Mouse (Mus musculus): ENCODE measurements around the gene Ccni. TPM values are rescaled to one million over a fixed set of nuclear protein-coding genes. Genes with fewer than 3 reads are reported as not detected.

Gene Ccni
- total RNA-seq (2021): 100 to 1,000 TPM; 252 to 270 TPM

DNA sequence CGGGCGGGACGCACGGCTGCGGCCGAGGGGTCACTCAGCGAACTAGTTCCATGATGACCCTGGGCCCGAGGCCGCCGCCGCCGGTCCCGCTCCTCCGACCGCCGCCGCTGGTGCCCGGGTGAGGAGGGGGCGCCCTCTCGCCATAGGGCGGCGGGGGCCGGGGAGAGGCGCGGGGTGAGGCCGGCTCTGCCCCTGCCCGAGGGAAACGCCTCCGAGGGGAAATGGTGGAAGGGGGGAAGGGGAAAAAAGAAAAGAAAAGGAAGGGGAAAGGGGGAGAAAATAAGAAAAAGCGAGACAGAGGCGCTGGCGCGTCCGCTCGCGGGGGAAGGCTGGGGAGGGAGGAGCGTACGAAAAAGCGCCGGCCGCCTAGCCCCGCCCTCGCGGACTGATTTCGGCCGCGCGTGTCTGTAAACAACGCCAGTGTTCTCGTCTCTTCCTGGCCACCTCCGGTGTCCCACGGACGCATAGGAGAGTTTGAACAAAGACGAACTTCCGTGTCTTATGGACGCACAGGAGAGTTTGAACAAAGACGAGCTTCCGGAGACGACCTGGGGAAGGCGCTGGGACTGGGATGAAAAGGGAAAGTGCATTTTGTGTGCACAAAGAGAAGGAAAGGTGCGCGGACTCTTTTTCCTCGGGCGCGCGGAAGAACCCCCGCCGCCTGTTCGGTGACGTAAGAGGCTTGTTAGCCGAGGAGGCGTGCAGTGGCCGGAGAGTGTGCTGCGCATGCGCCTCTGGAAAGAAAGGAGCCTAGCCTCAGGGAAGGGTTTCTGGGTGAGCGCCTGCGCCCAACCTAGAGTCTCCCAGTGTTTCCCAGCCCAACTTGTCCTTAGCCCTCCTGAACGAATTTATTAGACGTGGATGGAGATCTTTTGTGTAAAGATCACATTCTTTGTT is at the start of gene Ccni, which contains the start of gene 2010109A12Rik:
Gene Ccni (minus strand): TSS at position 387 of the 897 bp plus-strand sequence.
Gene 2010109A12Rik (plus strand): TSS at position 410 of the 897 bp plus-strand sequence.
- DNase-seq: peak; percentile 96 to 97
- intact Hi-C loops (cut with DNase I): loop anchor here (1.0 kb wide), 1 partner anchor 61 kb away; the partner anchor contains the start of gene Ccng2

DNA sequence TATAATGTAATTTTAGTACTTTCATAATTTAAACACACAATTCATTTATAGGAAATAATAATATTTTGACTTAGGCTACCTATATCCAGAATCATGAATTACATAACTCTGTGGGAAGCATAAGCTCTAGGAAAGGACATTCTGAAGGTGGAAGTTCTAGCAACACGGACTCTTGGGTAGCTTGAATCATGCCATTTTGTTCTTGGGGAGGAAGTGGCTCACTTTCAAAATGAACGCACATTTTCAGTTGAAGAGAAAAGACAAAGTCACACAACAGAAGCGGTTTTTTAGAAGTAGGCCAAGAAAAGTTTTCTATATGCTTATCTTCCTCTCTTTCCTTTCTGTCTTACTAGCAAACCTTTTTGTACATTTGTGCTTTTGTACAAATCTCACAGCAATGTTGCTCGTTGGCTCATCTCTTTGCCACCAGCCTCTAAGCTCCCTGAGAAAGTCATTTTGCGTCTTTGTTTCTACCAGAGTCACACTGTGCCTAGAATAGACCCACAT is 49.5 kb upstream of the Ccni start:
- intact Hi-C loops (cut with DNase I): no loop called here
- DNase-seq: no peak

DNA sequence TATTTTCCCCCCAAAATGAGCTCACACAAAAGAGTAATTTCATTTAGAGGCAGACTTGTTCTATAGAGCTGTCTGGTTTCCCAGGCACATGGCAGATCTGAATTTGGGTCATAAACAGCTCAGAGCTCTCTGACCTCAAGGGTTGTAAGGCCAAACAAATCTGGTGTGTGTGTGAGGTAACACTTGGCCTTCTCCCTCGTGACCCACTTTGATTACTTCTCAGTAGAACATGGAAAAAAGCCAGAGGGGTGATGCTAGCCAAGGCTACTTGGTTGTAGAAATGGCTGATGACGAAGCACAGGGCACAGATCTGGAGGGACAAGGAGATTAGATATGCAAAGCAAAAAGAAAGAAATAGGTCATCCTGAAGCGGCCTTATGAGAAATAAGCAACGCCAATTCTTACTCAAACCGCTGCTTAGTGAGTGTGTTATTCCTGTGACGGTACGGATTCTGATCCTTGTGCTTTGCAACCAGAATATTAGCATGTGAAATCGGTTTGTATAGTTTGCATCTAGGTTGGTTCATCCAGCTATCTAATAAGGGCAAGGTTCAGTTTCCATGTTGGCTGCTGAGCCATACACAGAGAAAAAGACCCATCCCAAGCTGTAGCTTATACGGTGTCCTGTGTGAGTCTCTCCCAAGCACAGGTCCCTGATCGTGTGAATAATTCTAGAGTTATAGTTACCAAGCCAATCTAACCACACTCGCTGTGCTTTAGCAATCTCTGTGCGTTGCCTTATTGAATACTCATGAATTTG is 44.9 kb upstream of the Ccni start:
- intact Hi-C loops (cut with DNase I): no loop called here
- DNase-seq: peak; percentile 56 to 60

DNA sequence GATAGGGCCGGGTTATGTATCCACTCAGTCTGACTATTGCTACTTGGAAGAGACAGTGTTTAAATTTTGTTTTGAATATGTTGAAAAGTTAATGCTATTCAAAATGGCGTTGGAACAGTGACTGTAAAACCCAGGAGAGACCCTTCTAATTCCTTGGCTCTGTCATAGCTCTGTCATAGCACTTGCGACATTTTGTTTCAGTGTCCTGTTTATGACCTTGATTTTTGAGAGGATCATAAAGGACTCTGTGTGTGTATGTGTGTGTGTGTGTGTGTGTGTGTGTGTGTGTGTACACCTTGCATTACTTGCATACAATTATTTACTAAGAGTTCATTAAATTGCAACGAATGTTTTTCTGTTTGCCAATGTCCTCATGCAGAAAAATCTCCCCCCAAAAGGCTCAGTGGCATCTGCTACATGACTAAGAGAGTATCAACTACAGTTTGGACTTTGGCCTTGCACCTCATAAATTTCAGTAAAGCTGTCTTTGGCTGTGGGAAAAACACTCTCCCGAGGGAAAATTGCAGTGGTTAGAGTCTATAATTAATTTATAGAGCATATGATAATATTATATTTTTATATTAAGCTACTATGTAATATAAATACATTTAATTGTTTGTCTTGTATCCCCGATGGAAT is 43.8 kb upstream of the Ccni start:
- no peak for DNase-seq
- intact Hi-C loops (cut with DNase I): no loop called here

DNA sequence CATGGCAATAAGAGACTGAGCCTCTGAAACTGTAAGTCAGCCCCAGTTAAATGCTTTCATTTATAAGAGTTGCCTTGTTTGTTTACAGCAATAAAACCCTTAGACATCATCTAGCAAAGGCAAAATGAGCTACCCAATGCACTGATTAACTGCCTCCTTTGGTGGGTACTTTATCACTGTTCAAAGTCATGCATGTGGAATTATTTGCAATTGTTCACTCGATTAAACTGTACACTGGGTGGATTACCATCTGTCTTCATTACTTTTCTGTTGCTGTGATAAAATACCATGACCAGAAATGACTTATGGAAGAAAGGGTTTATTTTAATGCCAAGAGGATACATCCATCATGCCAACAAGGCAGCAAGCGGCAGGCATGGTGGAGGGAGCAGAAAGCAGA is 39.0 kb upstream of the Ccni start:
- DNase-seq: no peak
- intact Hi-C loops (cut with DNase I): no loop called here

DNA sequence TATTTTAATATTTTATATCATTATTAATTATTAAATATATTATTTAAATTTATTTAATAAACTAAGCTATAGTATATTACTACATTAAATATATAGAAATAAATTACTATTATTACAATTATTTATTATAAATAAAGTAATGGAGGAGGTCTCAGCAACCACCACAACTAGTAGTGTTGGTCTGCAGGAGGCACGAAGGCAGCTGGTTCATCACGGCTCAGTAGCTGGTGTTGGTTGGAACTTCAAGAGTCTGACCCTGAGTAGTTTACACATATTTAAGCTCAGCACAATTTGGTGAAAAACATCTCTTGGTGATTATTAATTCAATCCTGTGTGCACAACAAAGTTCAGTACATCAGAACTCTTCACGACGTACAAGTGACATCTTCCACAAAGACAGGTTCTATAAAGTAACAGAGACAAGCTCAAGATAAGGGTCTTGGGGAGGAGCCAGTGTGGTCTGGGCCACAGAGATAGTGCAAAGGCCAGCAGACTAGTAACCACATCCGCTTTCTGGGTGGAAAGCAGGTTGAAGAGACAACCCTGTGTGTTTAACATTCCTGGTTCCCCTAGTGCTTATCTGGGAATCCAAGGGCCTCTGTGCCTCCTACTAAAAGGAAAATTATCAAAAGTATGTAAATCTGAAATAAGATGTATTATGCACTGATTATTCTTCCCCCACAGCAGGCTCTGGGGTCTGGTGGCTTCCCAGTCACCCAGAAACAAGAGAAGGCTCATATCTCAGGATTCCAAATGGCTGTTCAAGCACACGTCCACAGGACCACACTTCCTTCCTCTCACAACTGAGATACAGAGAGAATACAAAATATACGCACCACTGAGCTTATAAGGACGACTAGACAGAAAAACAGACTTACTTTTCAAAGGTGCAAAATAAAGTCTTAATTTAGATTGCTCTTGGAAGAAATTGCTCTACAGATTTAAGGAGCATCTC is 33.6 kb upstream of the Ccni start:
- DNase-seq: no peak
- intact Hi-C loops (cut with DNase I): loop anchor here (1.0 kb wide), 1 partner anchor 128 kb away; no protein-coding TSS in a partner anchor

DNA sequence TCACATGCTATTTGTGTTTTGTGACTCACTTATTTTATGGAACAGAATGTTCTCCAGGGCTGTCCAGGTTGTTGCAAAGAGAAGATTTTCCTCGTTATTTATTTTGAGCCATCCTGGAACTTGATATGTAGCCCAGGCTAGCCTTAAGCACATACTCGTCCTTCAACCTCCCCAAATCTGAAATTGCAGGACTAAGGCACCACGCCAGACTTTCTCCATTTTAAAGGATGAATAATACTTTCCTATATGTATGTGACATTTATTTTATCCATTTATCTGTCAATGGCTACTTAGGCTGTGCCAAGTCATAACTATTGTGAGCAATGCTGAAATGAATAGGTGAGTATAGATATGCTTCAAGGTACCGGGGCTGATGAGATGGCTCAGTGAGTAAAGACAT is 30.2 kb upstream of the Ccni start:
- intact Hi-C loops (cut with DNase I): no loop called here
- no peak for DNase-seq

DNA sequence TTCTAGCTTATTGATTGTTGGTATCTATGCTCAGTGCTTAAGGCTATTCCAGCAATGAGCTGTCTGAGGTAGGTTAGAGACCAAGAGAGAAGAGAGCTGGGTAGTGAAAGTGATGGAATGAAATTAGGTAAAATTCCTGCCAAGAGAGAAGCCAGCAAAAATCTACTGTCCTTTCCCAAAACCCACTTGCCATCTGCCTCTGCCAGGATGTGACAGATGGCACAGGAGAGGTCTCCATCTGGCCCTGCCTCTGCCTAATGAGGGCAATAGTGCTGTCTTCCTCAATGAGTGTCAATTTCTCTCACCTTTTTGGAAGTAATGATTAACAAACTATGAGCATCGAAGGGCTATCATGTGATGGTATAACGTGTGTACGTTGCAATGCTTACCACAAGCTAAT is 29.6 kb upstream of the Ccni start:
- no peak for DNase-seq
- intact Hi-C loops (cut with DNase I): no loop called here

DNA sequence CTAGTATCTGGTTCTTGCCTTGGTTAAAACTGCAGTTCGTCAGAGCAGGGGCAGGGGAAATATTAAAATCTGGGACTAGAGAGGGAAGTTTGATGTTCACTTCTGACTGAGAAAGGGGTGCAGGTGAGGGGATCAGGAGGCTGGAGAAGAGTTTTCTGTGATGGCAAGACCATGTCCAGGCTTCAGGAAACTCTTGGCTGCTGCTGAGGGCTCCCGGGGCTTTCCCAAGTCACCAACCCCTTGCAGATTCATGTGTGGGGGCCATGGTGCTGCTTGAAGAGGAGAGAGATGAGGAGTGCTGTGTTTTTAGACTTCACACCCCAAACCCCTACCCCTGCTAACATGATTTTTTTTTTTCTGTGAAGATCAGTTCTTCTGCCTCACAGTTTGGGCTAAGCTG is 28.3 kb upstream of the Ccni start:
- no peak for DNase-seq
- intact Hi-C loops (cut with DNase I): no loop called here

DNA sequence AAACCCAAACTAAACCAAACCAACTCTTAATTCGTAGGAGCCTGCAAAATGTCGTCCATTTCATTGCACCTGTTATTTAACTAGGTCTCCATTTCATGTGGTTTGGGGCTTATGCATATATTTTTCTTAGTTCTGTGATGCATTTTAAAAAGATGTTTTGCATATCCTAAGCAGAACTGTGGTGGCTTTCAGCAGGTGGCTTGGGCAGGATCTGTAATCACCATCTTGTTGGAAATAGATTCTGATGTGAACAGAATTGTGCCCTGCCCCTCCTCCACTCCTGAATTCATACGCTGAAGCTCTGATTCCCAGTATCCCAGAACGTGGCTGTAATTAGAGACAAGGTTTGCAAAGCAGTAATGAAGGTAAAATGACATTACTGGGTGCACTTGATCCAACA is 27.8 kb upstream of the Ccni start:
- DNase-seq: no peak
- intact Hi-C loops (cut with DNase I): no loop called here

DNA sequence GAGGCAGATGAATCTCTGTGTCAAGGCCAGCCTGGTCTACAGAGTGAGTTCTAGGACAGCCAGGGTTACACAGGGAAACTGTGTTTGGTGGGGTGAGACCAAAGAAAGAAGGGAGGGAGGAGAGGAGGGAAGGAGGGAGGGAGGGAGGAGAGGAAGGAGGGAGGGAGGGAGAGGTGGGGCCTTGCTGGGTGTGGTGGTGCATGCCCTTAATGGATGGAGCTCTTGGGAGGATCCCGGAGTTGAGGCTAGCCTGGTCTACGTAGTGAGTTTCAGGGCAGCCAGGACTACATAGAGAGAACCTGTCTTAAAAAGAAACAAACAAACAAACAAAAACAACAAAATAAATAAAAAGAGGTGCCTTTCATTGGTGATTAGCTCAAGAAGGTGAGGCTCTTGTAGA is 26.5 kb upstream of the Ccni start:
- no peak for DNase-seq
- intact Hi-C loops (cut with DNase I): no loop called here

DNA sequence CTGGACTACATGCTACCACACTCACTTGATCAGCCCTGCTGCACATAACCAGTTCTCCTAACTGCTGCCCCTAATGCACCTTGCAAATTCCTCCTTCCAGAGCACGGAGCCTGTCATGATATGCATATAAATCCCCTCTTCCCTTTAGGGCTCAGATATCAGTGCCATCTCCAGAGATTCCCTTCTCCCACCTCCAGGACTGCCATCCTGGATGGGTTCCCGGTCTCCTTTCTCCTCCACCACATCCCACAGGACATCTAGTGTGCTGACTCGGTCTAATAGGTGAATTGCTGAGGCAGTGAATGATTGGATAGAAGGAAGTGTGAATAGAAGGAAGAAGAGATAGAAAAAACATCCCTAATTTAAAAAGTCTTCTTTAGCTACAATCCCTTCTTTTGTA is 25.4 kb upstream of the Ccni start:
- intact Hi-C loops (cut with DNase I): no loop called here
- no peak for DNase-seq

DNA sequence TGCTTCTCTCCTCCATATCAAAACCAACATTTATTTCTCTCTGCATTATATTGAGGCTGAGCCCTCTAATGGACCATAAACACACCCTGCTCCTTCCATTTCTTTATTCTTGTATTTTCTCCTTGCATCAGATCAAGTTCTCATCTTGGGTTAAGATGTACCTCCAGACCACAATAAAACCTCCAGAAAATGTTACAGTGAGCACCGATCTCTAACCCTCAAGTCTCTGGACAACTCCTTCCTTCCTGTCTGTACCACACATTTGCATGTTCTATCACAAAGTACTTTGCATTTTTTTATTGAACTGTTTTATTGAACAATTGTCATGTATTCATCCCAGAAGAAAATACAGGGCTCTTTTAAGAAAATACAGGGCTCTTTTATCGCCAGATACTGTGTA is 23.2 kb upstream of the Ccni start:
- intact Hi-C loops (cut with DNase I): no loop called here
- DNase-seq: no peak

DNA sequence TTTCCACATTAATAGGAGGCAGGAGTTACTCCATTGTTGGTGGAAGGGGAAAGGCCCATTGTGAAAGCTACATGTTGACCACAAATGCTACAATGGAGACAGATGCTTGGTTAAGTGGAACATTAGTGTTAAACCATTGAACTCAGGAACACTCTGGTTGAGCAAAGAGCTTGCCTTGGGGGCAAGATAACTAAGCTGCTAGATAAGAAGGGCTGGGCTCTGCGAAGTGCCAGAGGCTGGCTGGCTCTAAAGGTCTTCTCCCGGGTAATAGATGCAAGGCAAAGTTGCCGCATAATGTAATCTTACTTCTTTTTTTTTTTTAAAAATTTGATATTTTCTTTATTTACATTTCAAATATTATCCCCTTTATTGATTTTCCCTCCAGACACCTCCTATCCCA is 20.9 kb upstream of the Ccni start:
- intact Hi-C loops (cut with DNase I): no loop called here

DNA sequence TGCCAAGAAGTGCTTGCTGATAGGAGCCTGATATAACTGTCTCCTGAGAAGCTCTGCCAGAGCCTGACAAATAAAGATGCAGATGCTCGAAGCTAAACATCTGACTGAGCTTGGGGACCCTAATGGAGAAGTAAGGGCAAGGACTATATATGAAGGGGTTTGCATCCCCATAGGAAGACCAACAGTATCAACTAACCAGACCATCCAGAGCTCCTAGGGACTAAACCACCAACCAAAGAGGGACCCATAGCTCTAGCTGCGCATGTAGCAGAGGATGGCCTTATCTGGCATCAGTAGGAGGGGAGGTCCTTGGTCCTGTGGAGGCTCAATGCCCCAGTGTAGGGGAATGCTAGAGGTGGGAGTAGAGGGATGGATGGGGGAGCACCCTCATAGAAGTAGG is 18.3 kb upstream of the Ccni start:
- DNase-seq: no peak
- intact Hi-C loops (cut with DNase I): no loop called here

More for the DNA sequence above, 20.9 kb upstream of the Ccni start:
- no peak for DNase-seq

DNA sequence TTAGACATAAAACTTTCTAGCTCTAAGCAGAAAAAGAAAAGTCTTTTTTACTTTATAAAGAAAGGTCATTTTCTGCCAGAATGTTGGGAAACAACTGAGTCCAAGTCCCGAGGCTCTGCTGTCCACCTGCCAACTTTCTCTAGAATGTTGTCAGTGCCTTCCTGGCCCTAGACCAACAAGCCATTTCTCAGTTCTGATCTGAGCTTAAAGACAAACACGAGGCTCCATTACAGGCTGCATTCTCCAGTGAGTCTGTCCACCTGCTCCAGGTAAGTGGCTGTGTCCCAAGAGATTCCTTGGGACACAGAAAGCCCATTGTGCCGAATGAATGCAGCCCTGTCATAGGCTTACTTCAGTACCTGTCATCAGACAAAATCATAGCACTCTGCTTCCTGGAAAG is 15.4 kb upstream of the Ccni start:
- DNase-seq: peak; percentile 44 to 47
- intact Hi-C loops (cut with DNase I): no loop called here

DNA sequence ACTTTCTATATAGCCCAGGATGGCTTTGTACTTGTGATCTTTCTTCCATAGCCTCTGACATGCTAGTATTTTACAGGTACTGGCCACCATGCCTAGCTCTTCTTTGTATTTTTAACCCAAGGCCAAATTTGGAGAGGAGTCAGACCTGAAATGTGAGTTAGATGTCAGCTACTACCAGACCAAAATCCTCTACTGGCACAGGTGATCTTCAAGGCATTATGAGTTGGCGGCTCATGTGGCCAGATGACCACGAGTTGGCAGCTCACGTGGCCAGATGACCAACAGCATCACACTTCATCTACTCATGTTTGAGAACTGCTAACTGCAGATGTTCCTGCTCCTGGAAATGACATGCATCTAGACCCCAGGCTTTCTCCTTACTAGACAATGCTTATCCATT is 12.1 kb upstream of the Ccni start:
- intact Hi-C loops (cut with DNase I): no loop called here
- DNase-seq: no peak

DNA sequence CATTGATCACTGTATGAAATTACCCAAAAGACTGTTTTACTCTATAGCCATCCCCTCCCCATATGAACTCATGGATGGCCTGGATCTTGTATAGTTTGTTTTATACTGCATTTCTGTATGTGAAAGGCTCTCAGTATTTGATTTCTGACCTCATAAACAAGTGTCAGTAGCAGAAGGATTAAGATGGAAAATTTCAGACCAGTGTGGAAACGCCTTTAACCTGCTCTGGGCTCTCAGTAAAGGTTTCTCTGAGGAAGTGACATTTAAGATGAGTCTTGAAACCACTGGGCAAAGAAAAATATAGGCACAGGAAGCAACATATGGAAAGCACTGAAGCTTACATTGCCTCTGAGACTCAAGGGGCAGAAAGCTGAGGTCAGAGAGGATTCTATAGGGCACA is 1.3 kb upstream of the Ccni start:
- DNase-seq: no peak
- intact Hi-C loops (cut with DNase I): no loop called here

DNA sequence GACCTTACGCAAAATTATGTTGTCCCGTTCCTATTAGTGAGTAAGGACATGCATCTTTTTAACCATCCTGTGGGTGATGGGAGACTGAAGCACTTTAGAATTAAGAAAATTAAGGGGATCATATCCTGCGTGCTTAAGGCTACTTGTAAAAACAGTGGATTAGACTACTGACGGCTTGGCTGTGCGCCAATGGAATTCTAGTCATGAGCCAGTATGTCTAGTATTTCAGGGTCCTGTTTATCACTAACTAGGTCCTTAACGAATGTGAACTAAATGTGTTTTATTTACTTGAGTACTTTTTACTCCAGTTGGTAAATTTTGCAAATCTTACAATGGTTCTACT is 682 bp upstream of the Ccni start:
- peak in 1 of 2 experiments; percentile 61 for DNase-seq
- intact Hi-C loops (cut with DNase I): no loop called here

Measured in heart, postnatal 10 days (tissue).